ENCODE assay signal across 8 mouse cellular contexts in the genomic region with DNA sequence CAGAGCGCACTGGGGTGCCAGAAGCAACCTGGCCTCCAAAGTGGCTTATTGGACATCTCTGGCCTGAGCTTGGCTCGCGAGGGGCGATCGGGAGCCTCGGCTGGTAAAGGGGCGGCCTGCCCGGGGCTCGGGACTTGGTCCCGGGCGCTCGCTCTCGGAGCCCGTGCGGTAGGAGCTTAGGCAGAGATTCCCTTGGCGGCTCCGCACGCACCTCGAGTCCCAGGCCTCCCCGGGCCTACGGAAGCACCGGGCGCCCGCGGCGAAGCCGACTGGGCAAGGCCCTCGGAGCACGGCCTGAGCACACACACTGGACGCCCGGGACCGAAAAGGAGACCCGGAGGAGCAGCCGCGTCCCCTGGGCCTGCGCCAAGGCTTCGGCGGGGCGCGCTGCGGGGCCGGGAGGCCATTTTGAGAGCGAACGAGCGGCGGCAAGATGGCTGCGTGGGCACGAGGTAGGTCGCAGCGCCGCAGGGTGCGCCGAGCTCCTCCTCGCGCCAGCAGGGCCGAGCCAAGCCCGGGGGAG. TPM values are rescaled to one million over a fixed set of nuclear protein-coding genes. Genes with fewer than 3 reads are reported as not detected.
A peak's percentile ranks its signal among the peaks of the same experiment; 100 is the strongest.
DNase-seq lines count a peak whose midpoint lies in the region; ATAC-seq and TF ChIP-seq lines count a peak whose summit lies in the region.

No protein-coding gene starts in this region.

- peak overlapping the region; percentile 61 for H3K4me2 ChIP-seq in hindbrain, embryonic 12.5 days (replicated peaks)
- H3K4me2 ChIP-seq in midbrain, embryonic 16.5 days (ENCODE audit: low read length) = peak overlapping the region; percentile 61

- no peaks in the 10 kb centered on the region; the same call in 1 of the 2 replicates for H3K36me3 ChIP-seq in hindbrain, embryonic 12.5 days
- H3K36me3 ChIP-seq in midbrain, embryonic 16.5 days (ENCODE audit: control insufficient read depth, insufficient read depth, low read length) = no peaks in the 10 kb centered on the region

- TF ChIP-seq CTCF in layer of hippocampus, adult 2 months (conservative IDR thresholded peaks at IDR 0.05) = no peak

- H3K27me3 ChIP-seq in hindbrain, embryonic 12.5 days = peaks cover 59% of the 10 kb centered on the region
- peaks cover 5% of the 10 kb centered on the region; the same call in 1 of the 2 replicates for H3K27me3 ChIP-seq in midbrain, embryonic 16.5 days (ENCODE audit: control insufficient read depth, insufficient read depth, low read depth, low read length)

- H3K4me1 ChIP-seq in hindbrain, embryonic 12.5 days = peaks cover 81% of the 10 kb centered on the region
- H3K4me1 ChIP-seq in midbrain, embryonic 16.5 days (ENCODE audit: control insufficient read depth, insufficient read depth, low read length) = peaks cover 48% of the 10 kb centered on the region

- H3K27ac ChIP-seq in layer of hippocampus, adult 2 months = peak overlapping the region; percentile 97
- H3K27ac ChIP-seq in hindbrain, embryonic 12.5 days = peak overlapping the region; percentile 98
- H3K27ac ChIP-seq in midbrain, embryonic 16.5 days (ENCODE audit: low read length) = peak overlapping the region; percentile 83

- no peaks in the 10 kb centered on the region for H3K9me3 ChIP-seq in hindbrain, embryonic 12.5 days (replicated peaks)
- no peaks in the 10 kb centered on the region for H3K9me3 ChIP-seq in midbrain, embryonic 16.5 days (replicated peaks; ENCODE audit: control insufficient read depth, low read length, poor library complexity, severe bottlenecking)

- no peak for DNase-seq in layer of hippocampus, adult 2 months (ENCODE audit: low spot score in 2 of 2)
- DNase-seq in layer of hippocampus, adult 8-10 months (ENCODE audit: low spot score in 2 of 2) = no peak
- peak; percentile 81 for DNase-seq in cerebellum, postnatal 10 days
- DNase-seq in ovary, adult 18-20 months (ENCODE audit: low spot score) = no peak
- DNase-seq in urinary bladder, postnatal 10 days (ENCODE audit: low spot score) = no peak
- no peak for DNase-seq in gastrocnemius, postnatal 10 days

- peak overlapping the region; percentile 83 for H3K9ac ChIP-seq in hindbrain, embryonic 12.5 days
- peak overlapping the region; percentile 69 for H3K9ac ChIP-seq in midbrain, embryonic 16.5 days (ENCODE audit: low read depth, low read length)

- under 1% methylated on average over 56 of the region's 57 CpGs for WGBS in hindbrain, embryonic 12.5 days
- 2% methylated on average over 57 of the region's 57 CpGs for WGBS in midbrain, embryonic 16.5 days

- H3K4me3 ChIP-seq in layer of hippocampus, adult 2 months = peak overlapping the region; percentile 35
- H3K4me3 ChIP-seq in hindbrain, embryonic 12.5 days = peak overlapping the region; percentile 37
- peak overlapping the region; percentile 36 for H3K4me3 ChIP-seq in midbrain, embryonic 16.5 days (ENCODE audit: low read depth, low read length)

- ATAC-seq in hindbrain, embryonic 12.5 days (ENCODE audit: low FRiP score) = 0 out of 2 replicates have a peak, but pooled peaks have one; percentile 5
- no peak for ATAC-seq in midbrain, embryonic 16.5 days

RNA-seq across cellular contexts. Expression of a gene that starts 49.1 kb away (rescaled TPM):
- total RNA-seq in layer of hippocampus, adult 2 months (2021) = 100 to 1,000 TPM in 1 of 2 experiments, 10 to 100 TPM in 1; 76.5 to 101 TPM
- total RNA-seq in layer of hippocampus, adult 8-10 months (2022) = 100 to 1,000 TPM in 1 of 4 experiments, 10 to 100 TPM in 3; 87.5 to 101 (median 95.1) TPM
- 40.1 and 42.0 TPM in 2 replicates for polyA plus RNA-seq in hindbrain, embryonic 12.5 days (2016; fragmentation: Nextera tagmentation; extraction: Ambion mirVana)
- 19.7 and 22.0 TPM in 2 replicates for polyA plus RNA-seq in midbrain, embryonic 16.5 days (2015; fragmentation: Nextera tagmentation; extraction: Ambion mirVana)
- 10 to 100 TPM; 36.6 to 44.9 TPM for total RNA-seq in gastrocnemius, postnatal 10 days (2021)

Comparison
In these comparisons a context has a peak if more than half of its experiments do, and no peak if none do; other contexts are left out.
1. DNase-seq: peak in cerebellum, postnatal 10 days (2 of 2); none in layer of hippocampus, adult 2 months (0 of 2), layer of hippocampus, adult 8-10 months (0 of 2), ovary, adult 18-20 months (single experiment), urinary bladder, postnatal 10 days (single experiment) and gastrocnemius, postnatal 10 days (single experiment).
2. Peak in every context shown above with its lines, with median percentiles within 50 percentile points of each other: H3K27ac ChIP-seq and H3K4me3 ChIP-seq.